Mouse (Mus musculus) cerebellum, adult 8-10 months (tissue): ENCODE measurements at regions not wholly inside any gene's neighbourhood (a gene's known extent, or its start where the extent isn't known, plus 50 kb on each side); places are given as distances from the start of the nearest gene placed in this dataset.

Experiments used
- DNase-seq: peaks from one replicate; pipeline ENCODE4 v3.0.0; 2022

- no peak for DNase-seq
Measured at GRCm38 (mm10) chr13:14898495-14898894, 268.5 kb downstream of the AW209491 start.

DNA sequence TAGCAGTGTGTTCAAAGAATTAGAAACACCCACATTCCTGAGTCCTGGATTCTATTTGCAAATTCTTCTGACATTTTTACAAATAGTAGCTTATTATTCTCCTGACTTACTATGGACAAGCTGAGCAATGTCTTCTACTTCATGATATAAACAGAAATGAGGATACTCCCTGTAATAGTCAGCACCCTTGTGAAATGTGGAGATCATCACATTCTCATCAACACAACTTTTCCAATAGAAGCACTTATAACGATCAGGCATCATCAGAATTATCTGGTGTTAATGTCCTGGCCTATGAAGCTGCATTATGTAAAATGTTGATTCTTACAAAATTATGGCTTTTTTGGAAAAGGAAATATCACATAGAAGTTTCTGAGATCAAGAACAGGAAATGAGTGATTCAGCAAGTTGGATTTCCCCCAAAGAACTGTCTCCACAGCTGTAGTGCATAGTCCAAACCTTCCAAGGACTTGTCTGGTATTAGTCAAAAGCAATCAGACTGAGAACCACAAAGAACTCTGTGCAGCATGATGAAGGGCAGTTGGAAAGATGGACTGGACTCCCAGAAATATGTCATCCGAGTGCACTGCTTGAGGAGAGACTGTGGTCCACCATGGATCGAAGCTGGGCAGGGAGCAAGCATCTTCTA, 300.3 kb downstream of the AW209491 start:
- no peak for DNase-seq

- no peak for DNase-seq
Measured at GRCm38 (mm10) chr13:14966187-14966726, 336.3 kb downstream of the AW209491 start.

DNA sequence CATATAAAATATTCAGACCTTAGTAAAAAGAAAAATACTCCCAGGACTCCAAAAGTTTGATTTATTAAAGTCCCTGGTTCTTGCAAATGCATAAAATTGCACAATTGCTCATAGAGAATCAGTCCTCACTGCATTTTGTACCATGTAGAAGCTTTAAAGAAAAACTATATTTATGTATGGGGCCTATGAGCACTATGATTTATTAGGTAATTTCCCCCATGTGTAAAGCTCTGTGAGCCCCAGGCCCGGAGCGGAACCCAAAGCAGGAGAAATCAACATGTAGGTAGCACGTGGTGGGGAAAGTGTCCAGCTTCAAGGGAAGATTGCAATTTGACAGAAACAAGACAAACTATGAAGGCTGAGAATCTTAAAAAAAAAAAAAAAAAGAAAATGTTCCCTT, 372.7 kb downstream of the AW209491 start:
- DNase-seq, result no peak

DNA sequence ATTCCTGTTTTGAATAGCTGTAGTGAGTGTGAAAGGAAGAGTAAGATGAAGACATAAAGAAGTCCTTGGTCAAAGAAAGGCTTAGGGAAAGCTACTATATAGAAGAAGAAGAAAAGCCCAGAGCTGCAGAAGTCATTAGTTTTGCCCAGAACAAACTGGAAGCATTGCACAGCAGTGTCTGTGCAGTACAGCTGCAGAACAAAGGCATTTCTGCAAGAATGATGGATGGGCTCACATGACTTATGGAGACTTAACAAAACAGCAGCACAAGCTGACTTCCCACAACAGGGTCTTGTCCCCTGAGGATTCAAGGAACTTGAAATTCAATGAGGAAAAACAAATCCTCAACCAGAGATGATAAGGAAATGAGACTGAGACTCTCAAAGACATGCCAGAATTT, 381.7 kb downstream of the AW209491 start:
- DNase-seq, result no peak

DNA sequence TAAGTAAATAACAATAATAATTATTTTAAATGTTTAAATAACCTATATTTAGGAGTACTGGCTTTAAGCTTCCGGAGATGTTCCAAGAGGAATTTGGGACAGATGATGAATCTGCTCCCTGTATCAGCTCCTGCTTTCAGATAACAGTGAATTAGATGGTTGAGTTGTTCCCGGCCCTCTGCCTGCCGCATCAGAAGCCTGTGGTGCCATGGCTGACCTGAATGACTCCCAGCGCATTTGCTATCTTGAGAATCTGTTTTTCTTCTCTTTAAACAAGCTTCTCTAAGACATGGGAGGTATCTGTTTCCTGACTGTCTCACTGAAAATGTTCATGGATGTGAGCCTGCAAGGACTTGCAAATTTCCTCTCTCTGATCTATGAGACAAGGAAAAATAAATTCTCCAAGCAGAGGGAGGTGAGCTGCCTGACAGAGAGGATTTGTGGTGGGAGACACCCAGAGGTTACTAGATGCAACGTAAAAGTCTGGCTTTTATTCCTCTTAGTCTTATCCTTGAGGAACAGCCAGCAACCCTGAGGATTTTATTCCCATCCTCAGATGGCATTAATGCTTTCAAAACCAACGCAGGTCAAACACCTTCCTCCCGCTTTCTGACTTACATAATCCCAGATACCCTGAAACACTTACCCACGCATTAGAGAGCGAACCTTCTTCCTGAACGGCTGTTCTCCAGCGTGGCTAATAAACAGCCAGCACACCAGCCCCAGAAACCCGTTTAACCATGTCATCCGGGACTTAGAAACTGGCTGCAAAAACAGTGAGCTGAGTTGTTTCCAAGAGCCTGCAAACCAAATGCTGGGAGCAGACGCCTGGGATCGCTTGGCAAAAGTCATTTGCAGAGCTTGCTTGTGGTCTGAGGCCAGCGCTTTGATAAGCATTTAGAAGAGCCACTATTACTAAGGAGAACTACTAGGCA, 389.1 kb downstream of the AW209491 start:
- no peak for DNase-seq

DNA sequence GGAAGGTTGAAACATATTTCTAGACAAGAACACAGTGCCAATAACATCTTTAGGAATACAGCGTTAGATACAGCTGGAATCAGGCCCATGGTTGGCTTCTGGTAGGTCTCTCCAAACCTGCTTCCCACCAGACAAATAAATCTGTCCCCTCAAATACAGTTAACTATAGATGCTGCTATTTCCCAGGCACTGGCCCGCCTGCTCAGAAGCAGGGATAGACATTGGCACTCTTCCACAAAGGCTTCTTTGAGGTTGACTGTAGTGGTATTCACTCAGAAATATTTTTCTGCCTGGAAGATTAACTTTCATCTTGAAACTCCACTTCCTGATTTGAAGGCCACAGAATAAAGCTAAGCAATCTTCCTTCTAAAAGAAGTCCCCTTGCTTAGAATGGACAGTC, 396.6 kb downstream of the AW209491 start:
- DNase-seq, result no peak

DNA sequence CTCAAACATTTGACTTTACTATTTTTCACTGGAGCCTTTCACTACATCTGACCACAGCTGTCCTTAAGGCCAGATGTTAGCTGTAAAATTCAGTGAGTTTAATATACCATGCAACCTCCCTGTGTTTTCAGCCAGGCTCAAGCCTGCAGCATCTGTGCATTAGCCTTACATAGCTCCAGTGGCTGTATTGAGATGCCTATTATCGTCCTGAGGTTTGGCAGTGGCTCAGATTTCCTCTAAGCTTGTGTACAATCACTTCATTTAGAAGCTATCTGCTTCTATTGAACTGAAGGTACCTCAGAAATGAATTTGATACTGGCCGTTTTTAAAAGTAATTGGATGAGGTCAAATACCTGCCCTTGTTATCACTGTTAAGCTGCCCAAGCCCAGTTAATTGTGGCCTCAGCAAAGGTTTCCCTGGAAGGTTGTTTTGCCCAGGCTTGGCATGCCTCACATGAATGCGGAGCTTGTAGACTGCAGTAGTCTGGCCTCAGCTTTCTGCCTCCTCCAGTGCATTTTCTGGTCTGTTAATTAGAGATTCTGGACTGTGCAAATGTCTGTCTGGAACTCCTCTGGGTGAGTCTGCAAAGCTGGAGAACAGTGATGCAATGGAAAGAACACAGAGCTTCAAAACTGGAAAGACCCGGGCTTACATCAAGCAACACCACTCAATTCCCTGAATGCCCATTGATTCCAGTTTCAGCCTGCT, 410.2 kb upstream of the Gli3 start:
- no peak for DNase-seq

DNA sequence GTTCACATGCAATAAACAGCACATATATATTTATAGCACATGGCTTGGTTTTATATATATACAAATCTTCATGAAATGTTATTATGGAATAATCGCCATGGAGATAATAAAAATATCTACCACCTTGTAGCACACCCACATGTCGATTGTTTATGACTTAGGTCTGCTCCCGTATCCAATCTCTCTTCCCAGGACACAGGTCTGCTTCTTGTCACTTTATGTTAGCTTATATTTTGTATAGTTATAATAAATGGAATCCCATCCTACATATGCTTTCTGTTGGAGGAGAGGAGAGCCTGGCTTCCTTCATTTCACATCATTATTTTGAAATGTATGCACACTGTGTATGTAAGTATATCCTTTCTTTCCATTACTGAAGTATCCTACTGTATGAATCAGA, 408.3 kb upstream of the Gli3 start:
- DNase-seq, result no peak

GRCm38 (mm10) chr13:15078635-15079094, 384.4 kb upstream of the Gli3 start:
- DNase-seq, result no peak

- no peak for DNase-seq
Measured at GRCm38 (mm10) chr13:15079148-15079547, 383.9 kb upstream of the Gli3 start.

DNA sequence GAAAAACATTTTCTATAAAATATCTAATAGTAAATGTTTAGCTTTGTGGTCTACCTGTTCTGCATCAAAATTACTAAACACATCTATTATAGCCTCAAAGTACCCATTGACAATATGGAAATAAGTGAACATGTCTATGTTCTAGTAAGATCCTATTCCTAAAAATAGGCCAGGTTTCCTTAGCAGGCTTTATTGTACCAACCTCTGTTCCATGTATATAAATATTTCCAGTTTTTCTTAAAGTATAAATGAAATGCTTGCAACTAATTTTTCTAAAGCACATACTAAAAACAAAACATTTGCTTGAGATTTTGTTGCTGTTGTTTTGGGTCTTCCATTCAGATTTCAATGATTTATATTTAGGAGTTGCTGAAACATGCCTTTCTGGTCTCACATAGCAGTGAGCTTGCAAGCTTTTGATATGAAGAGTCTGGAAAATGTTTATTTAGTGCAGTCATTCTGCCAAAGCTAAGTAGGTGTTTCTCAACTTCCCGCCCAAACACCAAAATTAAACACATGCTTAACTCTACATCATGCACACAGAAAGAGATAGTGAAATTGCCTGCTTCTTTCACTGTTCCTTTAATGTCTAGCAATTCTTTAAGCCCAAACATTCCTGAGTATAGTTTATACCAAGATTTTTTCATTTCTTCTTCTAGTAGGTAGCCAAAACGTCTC, 380.6 kb upstream of the Gli3 start:
- no peak for DNase-seq

- no peak for DNase-seq
Measured at GRCm38 (mm10) chr13:15094836-15095235, 368.2 kb upstream of the Gli3 start.

DNA sequence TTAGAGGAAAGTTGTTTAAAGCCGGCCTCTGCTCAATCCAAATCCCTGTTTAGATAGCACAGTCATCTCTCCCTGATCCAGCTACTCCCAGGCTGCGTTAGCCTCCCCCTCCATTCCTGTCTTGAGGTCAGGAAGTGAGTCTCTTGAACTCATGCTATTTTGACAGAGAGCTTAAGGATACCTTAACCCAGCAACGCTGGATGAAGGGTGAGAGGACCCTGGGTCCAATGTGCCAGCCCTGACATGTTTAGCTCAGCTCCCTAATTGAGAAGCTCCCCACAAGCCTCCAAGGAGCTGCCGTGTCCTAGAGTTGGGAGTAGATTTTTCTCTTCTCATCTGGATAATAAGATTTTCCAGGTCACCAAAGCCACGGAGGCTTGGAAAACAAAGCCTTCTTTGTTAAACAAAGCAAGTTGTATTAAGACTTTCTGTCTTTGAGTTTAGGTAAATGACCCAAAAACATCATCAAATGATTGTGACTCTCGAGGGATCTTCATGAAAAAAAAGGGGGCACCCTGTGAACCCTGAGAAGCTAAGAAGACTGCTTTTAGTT, 355.2 kb upstream of the Gli3 start:
- DNase-seq, result no peak

DNA sequence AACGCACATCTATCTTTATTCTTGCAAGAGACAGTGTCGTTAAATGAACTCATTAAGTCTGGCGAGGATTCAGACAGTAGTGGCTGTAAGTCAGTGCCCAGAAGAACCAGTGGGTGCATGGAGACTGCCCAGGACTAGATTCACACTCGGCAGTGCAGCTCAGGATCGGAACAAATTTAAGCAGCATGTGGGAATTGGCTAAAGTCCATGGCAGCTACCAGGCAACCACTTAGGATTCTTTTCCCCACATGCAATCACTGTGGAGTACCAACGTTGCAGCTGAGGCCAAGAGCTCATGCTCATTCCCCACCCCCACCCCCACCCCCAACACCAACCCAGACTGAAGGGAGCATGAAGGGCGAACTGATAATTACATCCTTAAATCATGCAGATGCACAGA, 349.7 kb upstream of the Gli3 start:
- DNase-seq, result peak; percentile 1

DNA sequence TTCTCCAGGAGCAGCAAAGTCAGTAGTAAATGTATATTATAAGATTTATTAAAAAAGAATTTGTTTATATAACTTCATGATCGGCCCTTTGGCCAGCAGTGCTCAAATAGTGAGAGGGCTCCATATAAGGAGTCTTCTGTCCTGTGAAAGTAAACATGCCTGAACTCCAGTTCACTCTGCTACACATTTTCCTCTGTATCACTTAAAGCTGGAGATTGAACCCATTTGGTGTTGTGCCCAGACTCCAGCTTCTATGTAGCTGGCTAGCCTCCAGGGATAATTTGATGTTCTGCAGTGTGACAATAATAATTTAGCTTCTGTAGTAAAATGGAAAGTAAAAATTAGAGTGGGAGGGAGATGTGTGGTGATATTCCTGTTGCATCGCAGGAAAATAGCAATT, 332.8 kb upstream of the Gli3 start:
- no peak for DNase-seq

DNA sequence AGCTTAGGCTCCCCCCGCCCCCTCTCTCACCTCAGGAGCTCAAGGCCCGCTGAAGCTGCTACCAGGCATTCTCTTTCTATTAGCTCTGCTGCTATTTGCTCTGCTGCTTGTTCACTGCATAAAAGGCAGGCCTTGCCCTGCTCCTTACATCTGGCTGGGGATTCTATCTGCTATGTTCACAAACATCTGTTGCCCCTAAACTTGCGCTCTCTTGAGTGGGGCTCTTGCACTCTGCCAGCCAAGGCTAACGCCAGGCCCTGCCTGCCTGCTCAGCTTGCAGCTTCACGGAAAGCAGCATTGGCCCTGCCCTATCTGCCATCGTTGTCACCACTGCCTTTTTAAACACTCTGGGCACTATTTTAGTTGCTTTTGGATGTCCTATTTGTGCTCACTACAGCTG, 316.9 kb upstream of the Gli3 start:
- DNase-seq, result no peak

GRCm38 (mm10) chr13:15180898-15181297, 282.1 kb upstream of the Gli3 start:
- no peak for DNase-seq

GRCm38 (mm10) chr13:15211635-15212352, 251.2 kb upstream of the Gli3 start:
- DNase-seq, result no peak

- DNase-seq, result no peak
Measured at GRCm38 (mm10) chr13:15212353-15212850, 250.6 kb upstream of the Gli3 start.

DNA sequence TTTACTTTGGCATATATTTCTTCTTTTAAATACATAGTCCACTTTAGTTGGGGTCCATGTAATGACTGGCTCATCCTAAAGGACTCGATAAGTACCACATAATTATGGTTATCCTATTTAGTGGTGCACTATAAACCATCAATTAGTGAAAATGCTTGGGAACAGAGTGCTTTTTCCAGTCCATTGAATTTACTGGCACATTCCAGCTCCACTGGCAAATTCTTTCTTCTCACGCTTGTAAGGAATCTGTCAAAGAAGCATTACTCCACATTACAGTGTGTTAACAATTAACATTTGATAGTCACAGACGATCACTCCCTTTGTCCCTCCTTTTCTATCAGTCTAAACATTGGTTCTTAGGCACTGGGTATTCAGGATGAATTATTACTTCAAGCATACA, 241.7 kb upstream of the Gli3 start:
- no peak for DNase-seq

- no peak for DNase-seq
Measured at GRCm38 (mm10) chr13:15227641-15228040, 235.4 kb upstream of the Gli3 start.
